Mouse (Mus musculus) right cerebral cortex, adult 2 months (tissue): ENCODE data around the gene Zdhhc22.

Source experiments
- DNase-seq, 2 experiments: peaks; one replicate each; pipeline ENCODE4 v3.0.0; 2021 to 2022; ENCODE audit warnings: low spot score in 2 of 2

Gene Zdhhc22

DNA sequence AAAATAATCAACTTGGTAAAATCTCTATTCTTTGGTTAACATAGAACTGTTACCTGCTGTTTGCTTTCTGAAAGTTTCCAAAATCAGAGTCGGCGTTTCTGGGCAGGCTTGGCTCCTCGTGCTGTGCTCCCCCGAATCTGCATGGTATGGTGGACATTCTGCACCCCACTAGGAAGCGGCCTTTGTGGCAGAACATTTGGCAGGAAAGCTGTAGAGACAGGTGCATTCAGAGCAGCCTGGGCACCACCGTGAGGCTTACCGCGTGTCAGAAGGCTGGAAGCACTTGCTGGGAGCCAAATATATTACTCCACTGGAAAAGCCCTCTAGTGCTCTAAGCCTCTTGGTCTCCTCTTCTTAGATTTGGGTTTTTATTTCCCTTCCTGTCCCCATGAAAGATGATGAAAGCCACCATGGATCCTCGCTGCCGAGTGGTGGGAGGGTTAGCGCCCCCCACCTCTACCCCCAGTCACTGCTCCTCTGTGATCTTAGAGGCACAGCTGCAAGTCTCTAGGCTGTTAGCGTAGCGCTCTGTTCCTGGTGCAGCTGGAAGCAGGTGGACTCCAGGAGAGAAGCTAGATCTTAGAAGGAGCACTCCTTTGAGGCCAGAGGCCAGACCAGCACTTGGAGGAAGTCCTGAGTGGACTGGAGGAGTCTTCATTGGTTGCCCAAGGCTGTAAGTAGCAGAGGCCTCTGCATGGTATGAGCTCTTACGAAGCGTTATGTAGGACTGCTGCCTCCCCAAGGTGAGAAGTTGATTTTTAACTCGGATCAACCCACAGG, 25.8 kb downstream of the Zdhhc22 start:
- DNase-seq, result no peak

DNA sequence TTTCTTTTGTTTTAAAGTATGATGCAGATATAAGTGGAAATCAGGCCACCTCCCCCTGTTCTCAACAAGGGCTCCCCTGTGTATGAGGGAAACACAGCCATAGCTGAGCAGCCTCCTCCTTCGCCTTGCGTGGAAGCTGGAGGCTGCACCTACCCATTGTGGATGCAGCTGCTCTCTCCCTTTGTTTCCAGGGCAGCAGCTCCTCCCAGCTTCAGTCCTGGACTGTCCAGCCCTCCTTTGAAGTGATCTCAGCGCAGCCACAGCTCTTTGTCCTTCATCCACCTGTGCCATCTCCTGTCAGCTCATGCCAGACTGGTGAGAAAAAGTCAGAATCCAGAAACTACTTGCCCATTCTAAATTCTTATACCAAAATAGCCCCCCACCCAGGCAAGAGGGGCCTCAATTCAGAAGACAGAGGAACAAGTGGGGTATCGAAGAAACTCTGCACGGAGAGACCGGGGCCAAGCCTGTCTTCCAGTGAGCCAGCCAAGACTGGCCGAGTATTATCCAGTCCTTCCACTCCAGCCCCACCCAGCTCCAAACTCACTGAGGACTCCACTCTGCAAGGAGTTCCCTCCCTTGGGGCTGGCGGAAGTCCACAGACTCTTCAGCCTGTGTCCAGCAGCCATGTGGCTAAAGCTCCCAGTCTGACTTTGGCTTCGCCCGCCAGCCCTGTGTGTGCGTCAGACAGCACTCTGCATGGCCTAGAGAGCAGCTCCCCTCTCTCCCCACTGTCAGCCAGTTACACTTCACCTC, 28.5 kb downstream of the Zdhhc22 start:
- DNase-seq, result no peak

DNA sequence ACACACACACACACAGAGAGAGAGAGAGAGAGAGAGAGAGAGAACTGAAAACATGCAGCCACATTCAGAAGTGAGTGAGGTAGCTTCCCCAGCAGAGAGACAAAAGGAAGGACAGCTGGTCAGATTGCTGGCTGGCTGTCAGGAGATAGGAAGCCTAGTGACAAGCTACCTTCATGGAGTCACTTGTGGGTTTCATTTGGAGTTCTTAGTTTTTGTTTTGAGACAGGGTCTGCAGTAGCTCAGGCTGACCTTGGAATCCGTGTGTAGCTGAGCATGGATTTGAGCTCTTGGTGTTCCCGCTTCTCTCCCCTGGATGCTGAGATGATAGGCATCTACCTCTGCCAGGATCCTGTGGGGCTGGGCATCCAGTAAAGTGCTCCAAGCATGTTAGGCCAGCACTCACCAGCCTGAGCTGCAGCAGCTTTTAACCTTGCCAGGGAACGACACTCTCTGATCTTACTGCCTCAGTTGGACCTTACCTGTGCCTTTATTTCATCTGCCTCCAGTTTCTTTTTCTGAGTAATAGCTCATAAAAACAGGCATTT, 29.4 kb downstream of the Zdhhc22 start:
- no peak for DNase-seq

DNA sequence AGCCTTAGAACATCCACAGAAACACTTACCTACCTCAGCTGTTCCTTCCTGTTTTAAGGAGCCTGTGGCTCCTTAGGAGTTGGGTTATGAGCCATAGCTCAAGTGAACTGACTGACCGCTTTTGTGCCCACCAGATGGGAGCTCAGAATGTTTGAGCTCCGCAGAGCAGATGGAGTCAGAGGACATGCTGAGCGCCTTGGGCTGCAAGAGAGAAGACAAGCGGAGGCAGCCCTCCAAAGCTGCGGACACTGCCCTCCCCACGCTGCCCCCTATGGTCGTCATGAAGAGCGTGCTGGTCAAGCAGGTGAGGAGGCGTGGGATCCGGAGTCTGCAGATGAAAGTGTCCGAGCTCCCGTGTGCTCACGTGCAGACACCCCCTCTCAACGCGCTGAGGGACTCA, 30.1 kb downstream of the Zdhhc22 start:
- no peak for DNase-seq

DNA sequence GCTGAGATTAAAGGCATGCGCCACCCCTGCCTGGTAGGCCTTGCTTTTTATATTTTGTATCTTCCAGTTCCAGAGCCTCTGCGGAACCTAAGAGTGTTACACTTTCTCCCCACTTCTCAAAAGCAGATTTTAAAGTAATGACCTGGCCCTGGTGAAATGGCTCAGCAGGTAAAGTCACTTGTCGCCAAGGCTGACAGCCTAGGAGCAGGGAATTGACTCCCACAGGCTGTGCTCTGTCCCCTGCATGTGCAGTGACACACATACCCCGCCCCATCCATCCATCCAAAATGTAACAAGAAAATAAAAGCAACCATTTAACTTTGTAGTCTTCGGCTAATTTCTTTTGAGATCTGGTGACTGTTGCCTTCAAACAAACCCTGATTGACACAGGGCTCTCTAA, 30.6 kb downstream of the Zdhhc22 start:
- no peak for DNase-seq

DNA sequence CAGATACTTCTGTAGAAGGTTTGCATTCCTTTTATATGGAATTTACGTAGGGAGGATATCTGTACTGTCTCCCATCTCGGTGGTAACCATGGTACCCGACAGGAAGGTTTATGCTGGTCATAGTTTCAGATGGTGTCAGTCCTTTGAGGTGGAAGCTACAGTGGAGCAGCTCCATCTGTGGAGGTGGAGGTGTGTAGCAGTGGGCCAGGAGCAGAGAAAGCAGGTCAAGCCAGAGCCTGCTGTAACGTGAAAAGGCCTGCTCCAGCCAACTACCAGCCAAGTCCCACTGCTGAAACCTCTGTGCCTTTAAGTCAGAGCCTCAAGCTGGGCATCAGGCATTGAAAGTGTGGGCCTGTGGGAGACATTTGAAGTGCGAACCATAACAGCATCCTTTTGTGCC, 31.7 kb downstream of the Zdhhc22 start:
- DNase-seq, result no peak

DNA sequence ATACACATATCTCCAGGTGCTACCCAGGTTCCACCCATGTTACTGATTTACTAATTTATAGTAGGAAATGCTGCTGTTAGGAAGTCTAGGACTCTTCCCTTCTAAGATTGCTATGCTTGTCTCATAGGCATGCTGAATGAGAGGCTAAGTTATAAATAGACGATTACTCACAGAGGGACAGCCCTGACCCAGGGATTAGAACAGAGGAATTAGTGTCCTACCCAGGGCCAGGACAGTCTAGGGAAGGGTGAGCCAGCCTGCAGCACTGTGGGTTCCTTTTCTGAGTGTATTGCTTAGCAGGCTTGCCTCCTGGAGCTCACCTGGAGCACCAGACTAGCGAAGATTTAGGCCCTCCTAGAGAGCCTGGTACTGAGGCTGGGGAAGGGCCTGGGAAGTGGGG, 34.3 kb downstream of the Zdhhc22 start:
- no peak for DNase-seq

DNA sequence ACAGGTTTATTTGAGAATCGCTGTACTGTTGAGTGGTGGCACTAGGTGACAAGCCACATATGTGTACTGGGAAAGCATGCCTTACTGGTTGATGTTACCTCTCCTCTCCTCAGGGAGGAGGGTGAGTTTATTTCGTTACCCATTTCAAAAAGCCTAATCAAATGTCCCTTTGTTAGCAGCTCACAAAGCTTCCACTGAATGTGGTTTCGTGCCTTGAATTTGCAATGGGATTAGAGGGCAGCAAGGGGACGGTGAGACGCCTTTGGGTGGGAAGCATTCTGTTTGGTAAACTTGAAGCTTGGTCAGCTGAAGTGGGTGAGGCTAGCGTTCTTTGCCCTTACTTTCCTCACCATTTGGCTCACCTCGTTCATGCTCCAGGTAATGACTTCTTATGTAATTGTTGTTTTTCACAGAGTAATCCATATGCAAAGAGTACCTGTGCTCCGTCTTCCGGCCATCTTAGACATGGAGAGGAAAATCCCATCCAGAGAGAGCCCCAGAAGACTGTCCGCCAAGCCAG, 37.8 kb downstream of the Zdhhc22 start:
- DNase-seq, result no peak

DNA sequence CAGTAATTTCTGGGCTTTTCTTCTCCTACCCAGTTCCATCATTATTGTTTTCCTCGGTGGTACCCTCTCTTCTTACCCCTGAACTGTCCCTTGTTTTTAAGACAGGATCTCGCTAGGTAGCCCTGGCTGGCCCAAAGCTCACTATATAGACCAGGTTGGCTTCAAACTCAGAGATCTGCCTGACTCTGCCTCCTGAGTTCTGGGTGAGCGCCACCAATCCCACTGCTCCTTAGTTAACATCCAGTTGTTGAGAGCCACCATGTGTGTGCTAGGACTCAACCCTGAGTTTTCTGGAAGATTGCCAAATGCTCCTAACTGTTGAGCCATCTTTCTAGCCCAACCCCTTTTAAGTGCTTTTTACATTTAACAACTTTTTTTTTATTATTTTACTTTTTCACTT, 39.3 kb downstream of the Zdhhc22 start:
- DNase-seq, result no peak

DNA sequence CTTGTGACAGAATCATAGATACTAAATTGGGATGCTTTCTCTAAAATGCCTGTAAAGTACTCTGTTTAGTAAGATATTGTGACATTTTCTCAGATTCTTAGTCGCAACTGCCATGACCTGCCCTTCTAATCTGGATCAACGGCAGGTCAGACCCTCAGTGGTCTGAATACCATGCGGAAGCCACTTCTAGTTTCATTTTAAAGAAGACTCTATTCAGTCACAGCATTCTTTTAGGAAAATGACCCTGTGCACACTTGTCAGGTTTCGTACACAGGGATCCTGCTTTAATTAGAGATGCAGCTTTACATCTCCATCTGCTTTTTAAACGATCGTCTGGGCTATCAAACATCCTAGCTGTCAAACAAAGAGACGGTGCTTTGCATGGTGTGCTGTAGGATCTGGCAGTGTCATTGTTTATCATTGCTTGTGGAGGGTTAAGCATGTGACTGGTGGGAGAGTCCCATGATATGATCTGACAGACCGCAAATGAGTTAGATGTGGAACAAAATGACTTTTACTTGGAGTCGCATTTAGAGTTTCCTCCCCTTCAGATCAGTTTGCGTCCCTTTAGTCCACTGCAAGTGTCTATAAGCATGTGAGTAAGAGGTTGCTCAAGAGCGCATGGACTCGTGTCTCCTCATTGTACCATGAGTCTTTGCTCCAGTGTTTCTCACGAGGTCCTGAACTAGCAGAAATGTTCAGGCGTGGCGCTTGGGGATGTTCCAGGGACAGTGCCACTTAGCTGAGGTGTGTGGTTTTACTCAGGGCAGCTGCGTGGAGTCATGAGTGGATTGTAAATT, 39.9 kb downstream of the Zdhhc22 start:
- no peak for DNase-seq

DNA sequence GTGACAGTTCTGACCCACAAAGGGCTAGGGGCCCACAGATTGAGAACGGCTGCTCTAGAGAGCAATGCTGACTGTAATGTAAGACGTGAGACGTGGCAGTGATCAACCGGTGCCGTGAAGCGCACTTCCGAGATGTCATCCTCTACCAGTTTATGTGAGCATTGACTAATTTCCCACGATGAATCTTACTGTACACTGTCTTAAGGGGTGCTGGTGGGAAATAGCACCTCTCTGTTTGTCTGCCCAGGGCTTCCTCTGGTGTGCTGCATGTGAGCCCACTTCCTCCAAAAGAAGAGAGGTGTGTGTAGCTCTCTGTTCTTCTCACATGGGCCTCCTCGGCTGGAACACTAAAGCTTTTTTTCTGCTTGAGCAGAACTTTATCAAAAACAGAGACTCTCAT, 40.7 kb downstream of the Zdhhc22 start:
- DNase-seq, result no peak

DNA sequence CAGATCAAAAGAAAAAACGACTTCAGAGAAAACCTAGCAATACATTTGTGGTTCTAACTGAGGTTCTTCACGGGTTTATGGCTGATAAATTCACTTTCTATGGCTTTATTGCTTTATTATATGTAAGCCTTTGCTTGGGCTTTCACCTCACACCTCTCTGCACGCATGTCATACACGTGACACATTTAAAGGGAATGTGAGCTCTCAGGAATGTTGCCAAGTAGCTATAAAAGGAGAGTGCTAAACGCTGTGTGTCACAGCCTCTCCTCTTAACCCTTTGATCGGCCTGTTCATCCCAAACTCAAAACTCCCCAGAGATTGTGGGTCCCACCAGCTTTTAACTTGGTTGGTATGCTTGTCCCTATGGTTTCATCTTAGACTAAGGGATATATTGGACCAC, 41.6 kb downstream of the Zdhhc22 start:
- DNase-seq, result no peak

DNA sequence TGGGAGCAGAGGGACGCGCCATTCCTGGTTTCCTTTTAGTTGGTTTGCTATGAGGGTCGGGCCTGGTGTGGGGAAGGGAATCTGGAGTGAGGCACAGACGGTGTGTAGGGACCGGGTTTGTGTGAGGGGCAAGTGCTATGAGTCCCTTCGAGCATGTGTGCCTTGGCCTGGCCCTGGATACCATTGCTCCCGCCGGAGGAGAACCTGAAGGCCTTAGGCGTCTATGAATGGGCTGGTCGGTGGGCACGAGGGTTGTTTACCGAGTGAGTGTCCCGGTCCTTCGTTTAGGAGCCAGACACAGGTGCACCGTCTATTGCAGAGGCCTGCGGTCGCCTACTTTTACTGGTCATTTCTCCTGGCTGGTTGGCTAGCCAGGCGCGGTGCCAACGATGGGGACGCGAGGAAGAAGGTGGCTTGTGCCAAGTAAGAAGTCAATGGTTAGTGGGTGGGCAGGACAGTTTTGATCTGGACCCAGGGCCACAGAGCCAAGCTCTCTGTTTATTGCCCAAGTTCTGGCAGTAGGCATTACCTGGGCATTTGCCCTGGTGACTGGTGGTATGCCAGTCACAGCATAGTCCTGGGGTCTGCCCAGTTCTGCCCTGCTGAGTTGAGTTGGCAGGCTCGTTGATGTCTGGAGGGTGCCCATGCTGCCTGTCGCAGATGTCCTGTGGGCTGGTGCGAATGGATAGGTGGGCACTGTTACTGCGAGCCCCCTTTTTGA, 42.4 kb downstream of the Zdhhc22 start:
- peak; percentile 71 to 77 for DNase-seq

DNA sequence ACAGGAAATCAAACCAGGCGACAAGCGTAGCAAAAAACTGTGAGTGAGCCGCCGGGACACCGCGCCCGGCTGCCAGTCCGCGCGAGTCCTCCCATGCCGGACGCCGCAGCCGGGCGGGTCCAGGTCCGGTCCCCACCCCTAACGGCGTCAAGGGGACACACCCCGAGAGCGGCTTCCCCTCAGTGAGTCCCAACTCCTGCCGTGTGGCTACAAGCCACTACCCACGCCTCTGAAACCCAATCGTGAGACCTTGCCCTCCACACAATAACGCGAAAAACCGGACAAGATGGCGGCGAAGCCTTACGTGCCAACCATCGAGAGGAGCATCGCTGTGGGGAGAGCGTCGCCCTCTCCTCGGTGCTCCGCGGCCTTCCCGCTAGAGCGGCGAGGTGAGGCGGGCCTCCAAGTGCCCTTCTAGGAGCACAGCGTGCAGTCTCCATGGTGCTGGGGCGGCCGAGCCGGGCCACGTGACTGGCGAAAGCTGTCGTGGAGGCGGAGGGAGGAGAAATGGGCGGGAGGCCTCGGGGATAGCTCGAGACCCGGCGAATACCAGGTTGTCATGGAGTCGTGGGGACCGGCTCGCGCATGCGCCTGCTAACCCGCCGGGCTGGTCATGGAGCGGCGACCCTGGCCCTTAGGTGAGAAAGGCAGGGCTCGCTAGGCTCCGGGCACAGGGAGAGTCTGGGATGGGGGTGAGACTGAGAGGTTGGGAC, 43.2 kb downstream of the Zdhhc22 start, which contains the start of gene Cipc:
Cipc (plus strand) TSS at position 182 of the 713 bp plus-strand sequence.
- peak; percentile 97 to 99 for DNase-seq

DNA sequence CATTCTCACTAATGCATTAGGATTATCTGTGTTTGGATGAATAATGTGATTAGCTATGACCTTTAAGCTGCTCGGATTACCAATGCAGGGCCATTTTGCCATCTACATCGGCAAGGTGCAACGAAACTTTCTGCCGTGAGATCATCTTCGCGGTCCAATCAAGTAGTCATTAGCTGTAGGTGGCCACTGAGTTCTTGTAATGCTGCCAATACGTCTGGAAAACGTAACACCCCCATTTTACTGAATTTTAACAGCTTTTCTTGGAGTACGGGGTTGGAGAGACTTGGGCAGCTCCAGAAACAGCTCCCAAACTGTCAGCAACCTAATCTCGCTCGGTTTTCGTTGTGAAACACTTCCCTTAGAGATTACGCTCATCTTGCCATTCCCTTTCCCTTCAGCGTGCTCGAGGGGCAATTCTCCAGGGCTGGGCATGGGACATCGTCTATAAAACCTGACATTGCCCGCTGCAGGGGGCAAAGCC, 43.9 kb downstream of the Zdhhc22 start:
- peak in 1 of 2 experiments; percentile 38 for DNase-seq

DNA sequence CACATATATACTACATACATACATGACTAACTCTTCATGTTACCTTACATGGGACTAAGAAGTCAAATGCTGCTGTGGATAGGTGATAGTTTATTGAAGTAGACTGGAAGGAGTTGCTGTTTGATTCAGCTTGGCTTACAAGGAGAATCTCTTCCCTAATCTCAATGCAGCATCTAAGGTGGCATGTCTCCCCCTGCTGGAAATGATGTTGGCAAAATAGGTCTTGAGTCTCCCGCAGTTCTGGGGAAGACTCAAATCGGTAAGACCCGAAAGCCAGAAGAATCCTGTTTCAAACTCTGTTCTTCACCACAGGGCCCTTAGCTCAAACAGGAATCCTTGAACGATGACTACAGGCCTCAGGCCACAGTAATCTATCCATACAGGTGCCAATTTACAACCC, 45.1 kb downstream of the Zdhhc22 start:
- peak; percentile 83 to 88 for DNase-seq

DNA sequence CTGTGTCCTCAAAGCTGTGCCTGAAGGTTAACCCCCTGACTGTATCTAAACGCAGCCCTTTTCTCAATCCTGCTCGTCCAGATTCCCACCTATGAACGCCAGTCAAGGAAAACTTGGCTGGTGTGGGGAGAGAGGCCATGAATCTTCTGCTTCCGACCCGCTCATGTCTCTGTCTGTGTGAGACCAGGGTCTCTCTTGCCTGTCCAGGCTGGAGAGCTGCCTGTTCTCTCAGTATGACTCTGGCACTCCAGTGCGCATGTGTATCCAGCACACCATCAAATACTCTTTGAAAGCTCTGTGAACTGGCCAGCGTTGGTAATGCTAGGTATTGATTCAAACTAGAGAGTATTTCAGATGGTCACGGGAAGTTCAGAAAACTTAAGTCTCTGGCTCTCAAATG, 46.8 kb downstream of the Zdhhc22 start:
- no peak for DNase-seq

DNA sequence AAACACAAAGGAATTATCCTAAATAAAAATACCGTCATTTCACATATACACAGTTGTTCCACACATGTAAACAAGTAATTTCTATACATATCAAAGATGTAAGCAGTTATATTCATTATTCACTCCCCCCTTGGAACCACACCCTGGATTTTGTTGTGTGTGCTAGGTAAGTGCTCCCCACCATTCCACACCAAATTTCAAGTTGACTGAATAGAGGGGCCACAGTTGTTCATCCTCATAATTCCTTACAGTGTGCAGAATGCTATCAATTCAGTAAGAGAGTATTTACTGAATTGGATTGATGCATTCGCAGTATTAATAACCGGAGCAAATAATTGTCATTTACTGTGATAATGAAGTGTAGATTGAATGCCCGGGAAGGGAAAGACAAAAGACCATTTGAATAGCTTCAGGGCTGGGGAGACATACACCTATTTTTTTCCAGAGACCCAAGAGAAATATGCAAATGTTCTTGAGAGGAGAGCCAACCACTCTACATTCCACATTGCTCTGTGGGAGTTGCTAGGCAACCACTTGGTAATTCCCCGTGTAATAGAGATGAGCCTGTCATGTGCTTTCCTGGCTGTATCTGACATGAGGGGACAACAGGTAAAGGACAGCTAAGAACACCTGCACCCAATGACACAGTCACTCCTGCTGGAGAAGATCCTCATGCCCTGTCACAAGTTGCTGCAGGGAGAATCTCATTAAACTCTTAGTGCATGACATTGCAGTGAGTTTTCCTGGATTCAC, 48.3 kb downstream of the Zdhhc22 start:
- DNase-seq, result peak in 1 of 2 experiments; percentile 48

DNA sequence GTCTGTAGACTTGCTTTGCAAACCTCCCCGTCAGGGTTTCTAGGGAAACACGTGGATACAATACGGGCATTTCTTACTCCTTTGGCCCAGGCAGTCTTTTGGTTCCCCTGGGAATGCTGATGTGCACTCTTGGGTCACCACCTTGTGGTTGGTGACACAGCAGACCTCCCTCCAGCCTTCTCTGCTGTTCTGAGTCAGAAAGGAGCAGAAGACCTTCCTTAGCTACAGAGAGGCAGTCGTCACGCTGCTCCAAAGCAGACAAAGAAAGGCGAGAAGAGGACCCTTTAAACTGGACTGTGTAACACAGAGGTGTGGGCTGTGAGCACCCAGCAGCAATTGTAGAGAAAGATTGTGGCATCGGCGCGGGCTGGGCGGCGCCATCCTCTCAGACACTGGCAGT, 49.1 kb downstream of the Zdhhc22 start:
- no peak for DNase-seq

DNA sequence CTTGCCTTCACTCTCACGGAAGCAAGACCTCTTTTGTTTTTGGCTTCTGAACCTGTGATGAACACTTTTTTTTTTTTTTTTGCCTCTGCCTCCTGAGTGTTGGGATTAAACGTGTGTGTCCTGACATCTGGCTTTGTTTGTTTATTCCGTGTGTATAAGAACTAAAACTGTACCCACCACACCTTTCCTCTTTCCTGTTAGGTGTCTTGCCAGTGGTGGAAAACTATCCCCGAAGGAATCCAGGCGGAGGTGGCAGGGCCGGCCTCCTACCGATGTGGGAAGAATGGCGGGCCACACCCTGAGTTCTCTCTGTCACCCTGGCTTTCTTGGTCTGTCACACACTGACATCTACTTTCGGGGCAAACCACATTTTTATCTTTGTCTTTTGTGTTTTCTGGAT, 51.7 kb downstream of the Zdhhc22 start:
- DNase-seq, result no peak
